Mouse (Mus musculus): ENCODE measurements around the gene Chd8. TPM values are rescaled to one million over a fixed set of nuclear protein-coding genes. Genes with fewer than 3 reads are reported as not detected.
A peak's percentile ranks its signal among the peaks of the same experiment; 100 is the strongest.

The Chd8 gene
- polyA plus RNA-seq, 1 experiment from 2014 or later = 30.6 TPM

GRCm38 (mm10) chr14:52256311-52257175, 1.0 kb downstream of the Chd8 start:
- Histone ChIP-seq H3K4me2 (peak overlapping the region; percentile 73), H3K27me3 (replicated peaks) (no peaks in the 10 kb centered on the region), H3K36me3 (no peaks in the 10 kb centered on the region), H3K9ac (peak overlapping the region; percentile 70), H3K27ac (peak overlapping the region; percentile 92), H3K9me3 (no peaks in the 10 kb centered on the region), H3K4me1 (peaks cover 4% of the 10 kb centered on the region; the same call in 1 of the 2 replicates), H3K4me3 (replicated peaks) (peak overlapping the region; percentile 70)
- 5% methylated on average over 18 of the region's 18 CpGs for WGBS
- no peak for ATAC-seq (ENCODE audit: insufficient read depth, low FRiP score, low read depth)

GRCm38 (mm10) chr14:52246129-52246528, 11.5 kb downstream of the Chd8 start:
- H3K4me2 ChIP-seq = no peak overlapping the region
- H3K27ac ChIP-seq = no peak overlapping the region
- H3K4me3 ChIP-seq (replicated peaks) = no peak overlapping the region
- H3K9ac ChIP-seq = no peak overlapping the region
- no peaks in the 10 kb centered on the region for H3K9me3 ChIP-seq
- ATAC-seq (ENCODE audit: insufficient read depth, low FRiP score, low read depth) = no peak
- H3K4me1 ChIP-seq = peaks cover 8% of the 10 kb centered on the region; the same call in 1 of the 2 replicates
- 79% methylated on average over 4 of the region's 4 CpGs for WGBS
- no peaks in the 10 kb centered on the region for H3K36me3 ChIP-seq
- no peaks in the 10 kb centered on the region for H3K27me3 ChIP-seq (replicated peaks)

- H3K27ac ChIP-seq = peak overlapping the region; percentile 84
- 8% methylated on average over 7 of the region's 7 CpGs for WGBS
- no peaks in the 10 kb centered on the region for H3K27me3 ChIP-seq (replicated peaks)
- no peaks in the 10 kb centered on the region for H3K36me3 ChIP-seq
- H3K4me3 ChIP-seq (replicated peaks) = peak overlapping the region; percentile 87
- ATAC-seq (ENCODE audit: insufficient read depth, low FRiP score, low read depth) = no peak
- H3K4me1 ChIP-seq = peaks cover 8% of the 10 kb centered on the region; the same call in 1 of the 2 replicates
- H3K9me3 ChIP-seq = no peaks in the 10 kb centered on the region
- H3K4me2 ChIP-seq = peak overlapping the region; percentile 88
- H3K9ac ChIP-seq = peak overlapping the region; percentile 32; the same call in 1 of the 2 replicates
Measured at GRCm38 (mm10) chr14:52244690-52245042, 12.9 kb downstream of the Chd8 start.

GRCm38 (mm10) chr14:52244041-52244689, 13.4 kb downstream of the Chd8 start:
- H3K4me3 ChIP-seq (replicated peaks) = peak overlapping the region; percentile 87
- H3K36me3 ChIP-seq = no peaks in the 10 kb centered on the region
- ATAC-seq (ENCODE audit: insufficient read depth, low FRiP score, low read depth) = peak; percentile 99
- peak overlapping the region; percentile 88 for H3K4me2 ChIP-seq
- peak overlapping the region; percentile 84 for H3K27ac ChIP-seq
- H3K27me3 ChIP-seq (replicated peaks) = no peaks in the 10 kb centered on the region
- WGBS = under 1% methylated on average over 32 of the region's 32 CpGs
- peak overlapping the region; percentile 80 for H3K9ac ChIP-seq
- H3K9me3 ChIP-seq = no peaks in the 10 kb centered on the region
- peaks cover 8% of the 10 kb centered on the region; the same call in 1 of the 2 replicates for H3K4me1 ChIP-seq

GRCm38 (mm10) chr14:52236216-52236615, 21.4 kb downstream of the Chd8 start:
- H3K27me3 ChIP-seq (replicated peaks) = no peaks in the 10 kb centered on the region
- H3K27ac ChIP-seq = no peak overlapping the region
- H3K4me2 ChIP-seq = no peak overlapping the region
- no peak overlapping the region for H3K4me3 ChIP-seq (replicated peaks)
- H3K4me1 ChIP-seq = no peaks in the 10 kb centered on the region
- no peak for ATAC-seq (ENCODE audit: insufficient read depth, low FRiP score, low read depth)
- no peak overlapping the region for H3K9ac ChIP-seq
- 96% methylated on average over 1 of the region's 1 CpGs for WGBS
- no peaks in the 10 kb centered on the region for H3K9me3 ChIP-seq
- H3K36me3 ChIP-seq = peaks cover 37% of the 10 kb centered on the region

- Histone ChIP-seq H3K27ac (no peak overlapping the region), H3K36me3 (peaks cover 46% of the 10 kb centered on the region)
Measured at GRCm38 (mm10) chr14:52235165-52235564, 22.4 kb downstream of the Chd8 start.

GRCm38 (mm10) chr14:52232249-52232648, 25.3 kb downstream of the Chd8 start:
- no peak overlapping the region for H3K4me3 ChIP-seq (replicated peaks)
- no peak for ATAC-seq (ENCODE audit: insufficient read depth, low FRiP score, low read depth)
- no peaks in the 10 kb centered on the region for H3K4me1 ChIP-seq
- no peaks in the 10 kb centered on the region for H3K27me3 ChIP-seq (replicated peaks)
- H3K27ac ChIP-seq = no peak overlapping the region
- H3K9ac ChIP-seq = no peak overlapping the region
- WGBS = 87% methylated on average over 6 of the region's 6 CpGs
- no peak overlapping the region for H3K4me2 ChIP-seq
- H3K36me3 ChIP-seq = peaks cover 60% of the 10 kb centered on the region
- no peaks in the 10 kb centered on the region for H3K9me3 ChIP-seq

More at GRCm38 (mm10) chr14:52235165-52235564, 22.4 kb downstream of the Chd8 start:
- Histone ChIP-seq H3K4me2 (no peak overlapping the region), H3K9me3 (no peaks in the 10 kb centered on the region), H3K9ac (no peak overlapping the region), H3K4me1 (no peaks in the 10 kb centered on the region), H3K27me3 (replicated peaks) (no peaks in the 10 kb centered on the region), H3K4me3 (replicated peaks) (no peak overlapping the region)
- 93% methylated on average over 7 of the region's 7 CpGs for WGBS
- ATAC-seq (ENCODE audit: insufficient read depth, low FRiP score, low read depth) = no peak

GRCm38 (mm10) chr14:52225972-52226371, 31.6 kb downstream of the Chd8 start:
- no peak overlapping the region for H3K9ac ChIP-seq
- H3K4me2 ChIP-seq = no peak overlapping the region
- H3K36me3 ChIP-seq = peaks cover 61% of the 10 kb centered on the region
- no peaks in the 10 kb centered on the region for H3K4me1 ChIP-seq
- H3K4me3 ChIP-seq (replicated peaks) = no peak overlapping the region
- 88% methylated on average over 2 of the region's 2 CpGs for WGBS
- ATAC-seq (ENCODE audit: insufficient read depth, low FRiP score, low read depth) = no peak
- H3K27ac ChIP-seq = no peak overlapping the region
- H3K9me3 ChIP-seq = no peaks in the 10 kb centered on the region
- H3K27me3 ChIP-seq (replicated peaks) = no peaks in the 10 kb centered on the region

GRCm38 (mm10) chr14:52217261-52217660, 40.3 kb downstream of the Chd8 start:
- no peak overlapping the region for H3K4me2 ChIP-seq
- no peak overlapping the region for H3K27ac ChIP-seq
- H3K9ac ChIP-seq = no peak overlapping the region
- ATAC-seq (ENCODE audit: insufficient read depth, low FRiP score, low read depth) = no peak
- H3K36me3 ChIP-seq = peaks cover 63% of the 10 kb centered on the region
- WGBS = 72% methylated on average over 5 of the region's 5 CpGs
- H3K9me3 ChIP-seq = no peaks in the 10 kb centered on the region
- H3K27me3 ChIP-seq (replicated peaks) = no peaks in the 10 kb centered on the region
- no peaks in the 10 kb centered on the region for H3K4me1 ChIP-seq
- no peak overlapping the region for H3K4me3 ChIP-seq (replicated peaks)

- H3K4me2 ChIP-seq = no peak overlapping the region
- H3K9me3 ChIP-seq = no peaks in the 10 kb centered on the region
- WGBS = 86% methylated on average over 4 of the region's 4 CpGs
- peaks cover 25% of the 10 kb centered on the region for H3K36me3 ChIP-seq
- H3K4me1 ChIP-seq = peaks cover 3% of the 10 kb centered on the region; the same call in 1 of the 2 replicates
- ATAC-seq (ENCODE audit: insufficient read depth, low FRiP score, low read depth) = no peak
- no peak overlapping the region for H3K9ac ChIP-seq
- H3K27me3 ChIP-seq (replicated peaks) = no peaks in the 10 kb centered on the region
- H3K27ac ChIP-seq = no peak overlapping the region
- H3K4me3 ChIP-seq (replicated peaks) = no peak overlapping the region
Measured at GRCm38 (mm10) chr14:52199412-52199811, 58.2 kb downstream of the Chd8 start.

GRCm38 (mm10) chr14:52198141-52198540, 59.4 kb downstream of the Chd8 start:
- Histone ChIP-seq H3K4me3 (replicated peaks) (peak overlapping the region; percentile 19), H3K9me3 (no peaks in the 10 kb centered on the region), H3K27me3 (replicated peaks) (no peaks in the 10 kb centered on the region), H3K36me3 (peaks cover 19% of the 10 kb centered on the region), H3K9ac (no peak overlapping the region), H3K4me2 (peak overlapping the region; percentile 61), H3K27ac (no peak overlapping the region; the same call in 1 of the 2 replicates), H3K4me1 (peaks cover 3% of the 10 kb centered on the region; the same call in 1 of the 2 replicates)
- WGBS = 16% methylated on average over 3 of the region's 3 CpGs
- ATAC-seq (ENCODE audit: insufficient read depth, low FRiP score, low read depth) = no peak
